Mouse (Mus musculus) liver, adult (tissue): ENCODE results near the gene Sec31a.
A peak's percentile ranks its signal among the peaks of the same experiment; 100 is the strongest.

ENCODE experiments used
- GATA4 ChIP-seq: IDR thresholded peaks from 2 replicates; pipeline ENCODE4 v1.6.1; 2014; ENCODE audit warnings: mild to moderate bottlenecking, low read length; ENCODE audit not compliant: insufficient replicate concordance

The Sec31a gene

DNA sequence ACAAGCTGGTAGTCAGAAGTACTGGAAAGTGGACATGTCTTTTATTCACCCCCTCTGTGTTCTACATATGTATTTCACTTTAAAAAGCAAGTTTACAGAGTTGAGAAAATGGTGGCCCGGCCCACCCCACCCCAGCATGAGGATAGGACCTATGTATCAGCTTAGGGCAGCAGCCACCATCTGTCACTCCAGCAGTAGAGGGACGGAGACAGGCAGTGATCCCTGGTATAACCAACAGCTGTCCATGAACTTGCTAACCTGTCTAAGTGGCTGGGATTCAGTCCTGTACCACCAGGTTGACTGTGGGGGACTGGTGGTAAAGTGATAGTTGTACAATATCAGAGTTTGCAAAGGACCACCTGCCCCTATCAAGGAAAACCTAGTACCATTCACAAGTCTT lies 2.0 kb upstream of the Sec31a start:
- TF ChIP-seq GATA4, result no peak

DNA sequence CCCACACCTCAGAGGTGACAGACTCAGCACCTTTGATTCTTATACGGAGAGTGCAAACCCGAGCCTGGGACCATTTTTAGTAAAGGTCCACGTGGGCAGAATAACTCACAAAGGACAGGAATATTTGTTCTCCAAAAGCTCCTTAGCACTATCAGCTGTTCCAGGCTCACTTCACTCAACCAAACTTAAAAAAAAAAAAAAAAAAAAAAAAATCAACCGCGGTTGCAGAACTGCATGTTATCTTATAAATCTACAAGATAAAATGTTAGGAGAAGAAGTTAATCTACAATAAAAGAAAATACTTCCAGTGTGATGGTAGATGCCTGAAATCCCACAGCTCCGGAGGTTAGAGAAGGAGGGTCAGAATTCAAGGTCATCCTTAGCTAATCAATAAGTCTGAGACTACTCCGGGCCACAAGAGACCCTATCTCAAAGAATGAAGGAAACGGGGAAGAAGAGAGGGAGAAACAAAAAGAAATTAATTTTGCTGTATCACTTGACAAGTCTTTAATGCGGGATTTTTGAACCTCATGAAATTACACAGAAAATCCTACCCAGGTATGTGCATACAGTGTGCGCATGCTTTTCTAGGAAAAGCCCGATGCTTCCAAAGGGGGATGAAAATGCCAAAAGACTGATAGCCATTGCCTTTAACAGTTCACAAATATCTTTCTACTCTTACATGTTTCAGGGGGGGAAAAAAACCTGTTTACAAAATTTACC lies 1.4 kb downstream of the Sec31a start:
- TF ChIP-seq GATA4, result no peak

DNA sequence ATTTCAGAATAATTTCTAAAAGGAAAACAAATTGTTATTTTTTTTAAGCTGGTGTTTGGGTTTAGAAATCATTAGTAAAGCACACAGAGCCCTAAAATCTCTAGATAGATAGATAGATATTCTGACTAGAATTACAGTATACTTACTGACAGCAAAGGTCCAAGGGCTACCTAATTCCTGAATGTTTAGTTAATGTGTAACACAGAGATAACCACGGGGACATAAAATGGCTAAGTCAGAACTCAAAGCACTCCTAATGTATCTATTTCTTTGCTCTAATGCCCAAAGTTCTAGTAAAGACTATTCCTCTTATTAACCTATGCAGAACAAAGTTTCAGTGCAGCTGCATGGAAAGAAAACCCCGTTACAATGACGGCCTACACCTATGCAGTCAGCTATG lies 3.1 kb downstream of the Sec31a start:
- peak; percentile 11; the same call in 1 of the 2 replicates for TF ChIP-seq GATA4

- no peak for TF ChIP-seq GATA4
Observed at GRCm38 (mm10) chr5:100410281-100410680, 5.8 kb downstream of the Sec31a start.

DNA sequence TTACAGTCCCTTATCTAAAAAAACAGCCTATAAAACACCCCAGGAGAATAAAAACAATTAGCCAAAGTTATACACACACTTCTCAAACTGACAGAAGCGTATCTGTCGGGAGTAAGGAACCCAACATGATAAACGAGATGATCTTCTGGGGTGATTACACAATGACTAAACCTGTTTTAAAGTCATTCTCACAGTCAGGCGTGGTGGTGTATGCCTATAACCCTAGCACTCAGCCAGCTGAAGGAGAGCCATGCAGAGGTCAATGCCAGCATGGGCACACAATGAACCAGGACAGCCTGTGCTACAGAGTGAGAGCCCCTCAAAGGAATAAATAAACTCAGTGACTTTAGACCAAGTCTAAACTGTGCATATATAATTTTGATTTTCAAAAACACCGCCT lies 7.5 kb downstream of the Sec31a start:
- TF ChIP-seq GATA4, result no peak

DNA sequence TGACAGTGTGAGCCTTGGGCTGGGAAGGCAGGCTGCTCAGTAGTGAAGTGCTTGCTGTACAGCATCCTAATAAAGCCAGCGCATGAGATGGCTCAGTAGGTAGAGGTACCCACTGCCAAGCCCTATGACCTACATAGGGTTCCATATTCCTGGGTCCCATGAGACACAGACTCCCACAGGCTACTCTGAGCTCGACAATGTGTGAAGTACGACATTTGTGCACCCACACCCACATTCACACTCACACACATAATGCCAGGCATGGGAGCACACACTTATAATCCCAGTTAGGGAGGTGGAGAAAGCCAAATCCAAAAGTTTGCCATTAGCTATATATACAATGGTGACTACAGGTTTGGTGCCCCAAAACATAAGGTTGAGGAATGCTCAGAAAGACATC lies 19.3 kb downstream of the Sec31a start:
- no peak for TF ChIP-seq GATA4

GRCm38 (mm10) chr5:100393681-100394080 lies 22.4 kb downstream of the Sec31a start:
- no peak for TF ChIP-seq GATA4

DNA sequence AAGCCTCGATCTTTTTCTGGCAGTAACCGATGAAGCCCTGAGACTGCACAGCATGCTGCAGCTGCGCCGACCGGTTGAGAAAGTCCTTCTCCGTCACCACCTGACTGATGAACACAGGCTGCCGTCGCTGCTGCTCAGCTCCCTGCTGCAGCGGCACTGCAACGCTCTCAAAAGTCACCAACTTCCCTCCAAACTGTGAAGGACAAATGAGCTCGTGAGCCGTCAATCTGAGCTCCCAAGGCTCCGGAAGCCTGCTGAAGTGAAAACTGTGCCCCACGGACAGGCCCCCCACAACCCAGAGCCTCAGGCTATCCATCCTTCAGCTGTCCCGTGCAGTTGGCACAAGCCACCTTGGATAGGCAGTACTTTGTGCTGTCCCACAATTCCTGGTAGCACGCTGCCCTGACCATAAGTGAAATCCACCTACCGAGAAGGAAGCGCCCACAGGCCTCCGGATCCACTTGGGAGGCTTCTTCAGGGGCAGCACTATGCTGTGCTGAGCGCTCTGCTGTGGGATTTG lies 23.5 kb downstream of the Sec31a start:
- no peak for TF ChIP-seq GATA4

- no peak for TF ChIP-seq GATA4
Observed at GRCm38 (mm10) chr5:100383782-100384510, 32.1 kb downstream of the Sec31a start.

GRCm38 (mm10) chr5:100381094-100381493 lies 34.9 kb downstream of the Sec31a start:
- TF ChIP-seq GATA4, result no peak

DNA sequence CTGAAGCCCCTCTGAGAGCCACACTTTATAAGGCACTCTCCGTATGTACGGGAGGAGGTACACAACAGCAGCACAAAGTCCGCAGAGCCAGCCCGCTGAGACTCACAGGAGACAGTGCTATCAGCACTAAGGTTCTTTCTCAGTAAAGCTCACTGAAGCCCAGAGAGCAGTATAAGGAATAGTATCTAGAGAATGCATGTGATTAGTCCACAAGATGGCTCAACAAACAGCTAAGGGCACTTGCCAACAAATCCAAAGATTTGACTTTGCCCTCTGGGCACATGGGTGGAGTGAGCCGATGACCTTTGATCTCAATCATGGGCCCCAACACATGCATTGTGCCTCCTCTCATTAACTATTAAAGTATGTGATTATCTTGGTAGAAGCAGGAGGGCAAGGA lies 35.8 kb downstream of the Sec31a start:
- no peak for TF ChIP-seq GATA4

DNA sequence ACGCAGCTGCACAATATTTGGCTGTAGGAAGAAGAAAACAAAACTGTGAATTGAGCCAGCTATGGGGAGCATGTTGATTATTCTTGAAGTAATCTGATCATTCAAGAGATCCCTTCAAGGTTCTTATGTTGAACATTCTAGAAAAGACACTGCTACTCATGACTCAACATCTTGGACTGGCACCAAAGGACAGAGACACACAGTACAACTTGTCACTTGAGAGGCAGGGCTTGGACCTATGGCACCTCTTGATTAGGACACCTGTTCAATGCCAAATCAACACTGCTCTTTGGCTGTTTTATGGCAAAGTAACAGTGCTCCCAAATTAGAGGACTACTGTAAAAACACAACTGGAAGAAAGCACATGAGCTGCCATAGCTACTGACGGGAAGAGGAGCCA lies 37.1 kb downstream of the Sec31a start:
- no peak for TF ChIP-seq GATA4

DNA sequence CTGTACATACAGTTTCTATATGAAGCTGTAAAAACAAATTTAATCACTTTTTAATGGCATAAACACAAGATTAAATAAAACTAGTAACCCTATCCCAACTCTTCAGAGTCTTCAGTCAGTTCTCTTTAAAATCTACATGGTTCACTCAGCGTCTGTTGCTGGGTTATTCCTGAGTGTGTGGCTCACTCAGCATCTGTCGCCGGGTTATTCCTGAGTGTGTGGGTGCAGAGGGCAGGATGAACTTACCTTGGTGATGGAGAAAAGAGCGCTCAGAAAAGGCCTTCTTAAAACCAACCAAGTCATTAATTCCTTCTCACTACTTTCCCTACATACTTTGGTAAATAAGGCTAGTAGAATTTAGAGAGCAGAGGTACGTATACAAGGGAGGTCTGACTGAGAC lies 37.8 kb downstream of the Sec31a start:
- no peak for TF ChIP-seq GATA4

DNA sequence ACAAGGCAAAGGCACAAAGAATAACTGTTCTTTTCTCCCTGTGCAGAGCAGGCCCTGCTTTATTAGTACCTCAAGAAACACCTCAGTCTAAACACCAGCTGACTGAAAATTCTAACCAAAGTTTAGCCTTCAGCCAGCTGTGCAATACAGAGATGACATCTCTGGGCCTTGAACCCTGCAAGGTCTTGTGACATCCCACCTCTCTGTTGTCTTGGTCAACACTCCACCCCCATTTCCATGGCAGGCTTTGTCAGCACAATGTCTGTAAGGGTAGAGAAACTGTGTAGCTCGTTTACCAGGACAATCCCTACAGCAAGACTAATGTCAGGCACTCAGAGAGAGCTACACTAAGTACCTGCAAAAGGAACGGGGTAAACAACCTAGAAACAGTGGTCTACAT lies 38.7 kb downstream of the Sec31a start:
- TF ChIP-seq GATA4, result no peak

DNA sequence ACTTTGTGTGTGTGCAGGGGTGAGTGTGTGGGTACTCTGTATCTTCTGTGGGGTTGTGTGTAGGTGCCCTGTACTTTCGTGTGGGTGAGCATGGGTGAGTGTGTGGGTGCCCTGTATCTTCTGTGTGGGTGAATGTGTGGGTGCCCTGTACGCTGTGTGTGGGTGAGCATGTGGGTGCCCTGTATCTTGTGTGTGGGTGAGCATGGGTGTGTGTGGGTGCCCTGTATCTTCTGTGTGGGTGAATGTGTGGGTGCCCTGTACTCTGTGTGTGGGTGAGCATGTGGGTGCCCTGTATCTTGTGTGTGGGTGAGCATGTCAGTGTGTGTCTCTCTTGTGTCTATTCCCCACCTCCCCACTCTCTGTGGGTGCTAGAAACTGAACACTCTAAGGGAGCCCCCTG lies 41.3 kb downstream of the Sec31a start:
- TF ChIP-seq GATA4, result no peak

GRCm38 (mm10) chr5:100373952-100374351 lies 42.1 kb downstream of the Sec31a start:
- no peak for TF ChIP-seq GATA4
